Mouse (Mus musculus): ENCODE measurements at regions not wholly inside any gene's neighbourhood (a gene's known extent, or its start where the extent isn't known, plus 50 kb on each side); places are given as distances from the start of the nearest gene placed in this dataset.

- Histone ChIP-seq H3K4me1 (ENCODE audit: control insufficient read depth in 2 of 2, insufficient read depth in 2 of 2, low read length in 2 of 2, poor library complexity in 1 of 2) (no peaks in the 10 kb centered on the region), H3K9me3 (ENCODE audit: control insufficient read depth, insufficient read depth, low read depth, low read length) (no peaks in the 10 kb centered on the region), H3K27ac (ENCODE audit: insufficient read depth, low read depth, low read length, poor library complexity, severe bottlenecking) (no peak overlapping the region), H3K9ac (ENCODE audit: insufficient read depth, low read depth, low read length, poor library complexity, severe bottlenecking) (no peak overlapping the region), H3K4me3 (ENCODE audit: insufficient read depth in 1 of 2, low read depth in 1 of 2, low read length in 2 of 2, poor library complexity in 1 of 2, severe bottlenecking in 1 of 2) (no peak overlapping the region), H3K36me3 (ENCODE audit: control insufficient read depth, insufficient read depth, low read length, poor library complexity, severe bottlenecking) (no peaks in the 10 kb centered on the region)
- in situ Hi-C loops (cut with MboI; ENCODE audit: low sequenced_read_pairs in 2 of 2, unreplicated experiment in 2 of 2), result no loop called here
- no peak for DNase-seq (ENCODE audit: low read depth, low spot score)
- TF ChIP-seq MAFK (IDR thresholded peaks at IDR 0.05; ENCODE audit: insufficient read depth, low read depth, low read length) (no peak), ZC3H11A (IDR thresholded peaks at IDR 0.05; ENCODE audit: borderline replicate concordance, low read depth, low read length) (no peak), CHD2 (IDR thresholded peaks at IDR 0.05; ENCODE audit: low read depth, low read length) (no peak)
Observed at GRCm38 (mm10) chr10:98461538-98461937, 452.7 kb upstream of the Atp2b1 start.

- no peak overlapping the region for H3K27ac ChIP-seq (ENCODE audit: insufficient read depth, low read depth, low read length, poor library complexity, severe bottlenecking)
- no peaks in the 10 kb centered on the region for H3K36me3 ChIP-seq (ENCODE audit: control insufficient read depth, insufficient read depth, low read length, poor library complexity, severe bottlenecking)
- no peak overlapping the region for H3K9ac ChIP-seq (ENCODE audit: insufficient read depth, low read depth, low read length, poor library complexity, severe bottlenecking)
- DNase-seq (ENCODE audit: low read depth, low spot score), result no peak
- no peak overlapping the region for H3K4me3 ChIP-seq (ENCODE audit: insufficient read depth in 1 of 2, low read depth in 1 of 2, low read length in 2 of 2, poor library complexity in 1 of 2, severe bottlenecking in 1 of 2)
- TF ChIP-seq ZC3H11A (IDR thresholded peaks at IDR 0.05; ENCODE audit: borderline replicate concordance, low read depth, low read length) (no peak), HCFC1 (IDR thresholded peaks at IDR 0.05; ENCODE audit: borderline replicate concordance, insufficient read depth, low read length) (no peak), CHD2 (IDR thresholded peaks at IDR 0.05; ENCODE audit: low read depth, low read length) (no peak)
- H3K4me1 ChIP-seq (ENCODE audit: control insufficient read depth in 2 of 2, insufficient read depth in 2 of 2, low read length in 2 of 2, poor library complexity in 1 of 2), result no peaks in the 10 kb centered on the region
- in situ Hi-C loops (cut with MboI; ENCODE audit: low sequenced_read_pairs in 2 of 2, unreplicated experiment in 2 of 2), result no loop called here
- no peaks in the 10 kb centered on the region for H3K9me3 ChIP-seq (ENCODE audit: control insufficient read depth, insufficient read depth, low read depth, low read length)
Observed at GRCm38 (mm10) chr10:98474581-98474980, 439.6 kb upstream of the Atp2b1 start.

DNA sequence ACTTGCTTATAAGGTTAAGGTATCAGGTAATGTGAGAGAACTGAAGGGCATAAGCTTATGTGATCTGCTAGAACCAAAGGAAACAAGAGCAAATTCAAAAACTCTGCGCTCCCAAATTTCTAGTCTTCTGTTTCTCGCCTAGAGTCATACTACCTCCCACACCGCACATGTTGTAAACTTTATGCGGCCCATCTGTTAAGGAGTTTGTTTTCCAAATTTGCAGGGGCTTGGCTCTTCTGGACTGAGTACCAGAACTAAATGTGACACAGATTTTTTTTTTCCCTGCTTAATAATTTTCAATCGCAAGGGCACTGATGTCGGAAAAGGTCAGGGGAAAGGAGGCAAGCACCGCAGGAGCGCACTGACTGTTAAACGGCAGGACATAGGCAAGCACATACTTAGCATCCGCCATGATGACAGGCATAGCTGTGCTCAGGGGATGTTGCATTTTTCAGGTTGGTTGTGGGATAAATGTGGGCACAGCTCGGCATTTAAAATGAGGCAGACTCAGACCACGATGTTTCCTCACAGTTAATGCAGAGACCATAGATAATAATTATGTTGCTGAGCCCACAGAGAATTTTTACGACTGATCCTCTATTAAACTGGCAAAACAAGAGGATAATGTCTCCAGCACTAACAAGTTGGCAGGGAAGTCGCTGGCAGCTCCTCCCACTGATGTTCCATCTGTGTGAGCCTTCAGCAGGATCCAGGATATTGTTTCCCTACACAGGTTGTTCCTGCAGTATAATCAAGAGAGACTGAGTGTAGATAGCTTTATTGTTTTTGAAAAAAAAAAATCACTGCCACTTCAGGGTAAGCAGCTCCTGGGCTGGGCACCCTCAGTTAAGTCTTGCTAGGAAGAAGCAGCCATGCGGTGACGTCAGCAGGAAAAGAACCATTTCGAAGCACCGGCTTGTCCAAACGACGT, 428.2 kb upstream of the Atp2b1 start:
- Histone ChIP-seq H3K4me3 (ENCODE audit: insufficient read depth in 1 of 2, low read depth in 1 of 2, low read length in 2 of 2, poor library complexity in 1 of 2, severe bottlenecking in 1 of 2) (no peak overlapping the region), H3K27ac (ENCODE audit: insufficient read depth, low read depth, low read length, poor library complexity, severe bottlenecking) (no peak overlapping the region), H3K9ac (ENCODE audit: insufficient read depth, low read depth, low read length, poor library complexity, severe bottlenecking) (no peak overlapping the region), H3K4me1 (ENCODE audit: control insufficient read depth in 2 of 2, insufficient read depth in 2 of 2, low read length in 2 of 2, poor library complexity in 1 of 2) (no peaks in the 10 kb centered on the region), H3K9me3 (ENCODE audit: control insufficient read depth, insufficient read depth, low read depth, low read length) (no peaks in the 10 kb centered on the region), H3K36me3 (ENCODE audit: control insufficient read depth, insufficient read depth, low read length, poor library complexity, severe bottlenecking) (no peaks in the 10 kb centered on the region)
- no peak for DNase-seq (ENCODE audit: low read depth, low spot score)
- in situ Hi-C loops (cut with MboI; ENCODE audit: low sequenced_read_pairs in 2 of 2, unreplicated experiment in 2 of 2), result no loop called here
- TF ChIP-seq ZNF384 (IDR thresholded peaks at IDR 0.05; ENCODE audit: low read depth, low read length), result no peak
- TF ChIP-seq MAFK (IDR thresholded peaks at IDR 0.05; ENCODE audit: insufficient read depth, low read depth, low read length), result no peak
- TF ChIP-seq ZC3H11A (IDR thresholded peaks at IDR 0.05; ENCODE audit: borderline replicate concordance, low read depth, low read length), result no peak
- TF ChIP-seq HCFC1 (IDR thresholded peaks at IDR 0.05; ENCODE audit: borderline replicate concordance, insufficient read depth, low read length), result no peak
- no peak for TF ChIP-seq CHD2 (IDR thresholded peaks at IDR 0.05; ENCODE audit: low read depth, low read length)

- Histone ChIP-seq H3K4me1 (ENCODE audit: control insufficient read depth in 2 of 2, insufficient read depth in 2 of 2, low read length in 2 of 2, poor library complexity in 1 of 2) (no peaks in the 10 kb centered on the region), H3K9me3 (ENCODE audit: control insufficient read depth, insufficient read depth, low read depth, low read length) (no peaks in the 10 kb centered on the region), H3K4me3 (ENCODE audit: insufficient read depth in 1 of 2, low read depth in 1 of 2, low read length in 2 of 2, poor library complexity in 1 of 2, severe bottlenecking in 1 of 2) (no peak overlapping the region), H3K36me3 (ENCODE audit: control insufficient read depth, insufficient read depth, low read length, poor library complexity, severe bottlenecking) (no peaks in the 10 kb centered on the region), H3K27ac (ENCODE audit: insufficient read depth, low read depth, low read length, poor library complexity, severe bottlenecking) (no peak overlapping the region), H3K9ac (ENCODE audit: insufficient read depth, low read depth, low read length, poor library complexity, severe bottlenecking) (no peak overlapping the region)
- DNase-seq (ENCODE audit: low read depth, low spot score), result peak; percentile 49
- in situ Hi-C loops (cut with MboI; ENCODE audit: low sequenced_read_pairs in 2 of 2, unreplicated experiment in 2 of 2), result no loop called here
- TF ChIP-seq ZC3H11A (IDR thresholded peaks at IDR 0.05; ENCODE audit: borderline replicate concordance, low read depth, low read length) (peak; percentile 17; the same call in 1 of the 2 replicates), ZNF384 (IDR thresholded peaks at IDR 0.05; ENCODE audit: low read depth, low read length) (no peak)
Observed at GRCm38 (mm10) chr10:98494354-98494753, 419.9 kb upstream of the Atp2b1 start.

- Histone ChIP-seq H3K4me3 (ENCODE audit: insufficient read depth in 1 of 2, low read depth in 1 of 2, low read length in 2 of 2, poor library complexity in 1 of 2, severe bottlenecking in 1 of 2) (no peak overlapping the region), H3K9ac (ENCODE audit: insufficient read depth, low read depth, low read length, poor library complexity, severe bottlenecking) (no peak overlapping the region), H3K9me3 (ENCODE audit: control insufficient read depth, insufficient read depth, low read depth, low read length) (no peaks in the 10 kb centered on the region), H3K27ac (ENCODE audit: insufficient read depth, low read depth, low read length, poor library complexity, severe bottlenecking) (no peak overlapping the region), H3K4me1 (ENCODE audit: control insufficient read depth in 2 of 2, insufficient read depth in 2 of 2, low read length in 2 of 2, poor library complexity in 1 of 2) (no peaks in the 10 kb centered on the region), H3K36me3 (ENCODE audit: control insufficient read depth, insufficient read depth, low read length, poor library complexity, severe bottlenecking) (no peaks in the 10 kb centered on the region)
- DNase-seq (ENCODE audit: low read depth, low spot score), result no peak
- in situ Hi-C loops (cut with MboI; ENCODE audit: low sequenced_read_pairs in 2 of 2, unreplicated experiment in 2 of 2), result no loop called here
- TF ChIP-seq ZC3H11A (IDR thresholded peaks at IDR 0.05; ENCODE audit: borderline replicate concordance, low read depth, low read length) (no peak), HCFC1 (IDR thresholded peaks at IDR 0.05; ENCODE audit: borderline replicate concordance, insufficient read depth, low read length) (no peak), ZNF384 (IDR thresholded peaks at IDR 0.05; ENCODE audit: low read depth, low read length) (no peak), MAFK (IDR thresholded peaks at IDR 0.05; ENCODE audit: insufficient read depth, low read depth, low read length) (no peak), CHD2 (IDR thresholded peaks at IDR 0.05; ENCODE audit: low read depth, low read length) (no peak)
Observed at GRCm38 (mm10) chr10:98496254-98496653, 418.0 kb upstream of the Atp2b1 start.
